Mouse (Mus musculus) MEL (cell line): Measurements from ENCODE around the gene Frem1.

Source experiments
- CTCF ChIP-seq, 3 experiments: IDR thresholded peaks in 2 of 3; conservative IDR thresholded peaks in 1 of 3; 2 replicates each; pipeline ENCODE4 v1.5.1; 2011 to 2012; ENCODE audit warnings: low read length in 3 of 3, low read depth in 2 of 3, mild to moderate bottlenecking in 2 of 3, improper control_type of control experiment in 1 of 3, inconsistent platforms in 1 of 3, mixed read lengths in 1 of 3, moderate library complexity in 1 of 3; ENCODE audit not compliant: control insufficient read depth in 1 of 3, insufficient read depth in 1 of 3, poor library complexity in 1 of 3, severe bottlenecking in 1 of 3
- EP300 ChIP-seq, 2 experiments: IDR thresholded peaks; 2 replicates each; pipeline ENCODE4 v1.6.1; 2011; ENCODE audit warnings: improper control_type of control experiment in 2 of 2, low read length in 2 of 2, low read depth in 1 of 2, mild to moderate bottlenecking in 1 of 2
- GABPA ChIP-seq: IDR thresholded peaks from 2 replicates; pipeline ENCODE4 v1.6.1; 2012; ENCODE audit warnings: low read depth, mild to moderate bottlenecking, inconsistent platforms, low read length, improper control_type of control experiment, moderate library complexity
- MEF2A ChIP-seq: IDR thresholded peaks from 2 replicates; pipeline ENCODE4 v1.6.1; 2014; ENCODE audit warnings: low read depth, mild to moderate bottlenecking, inconsistent platforms, low read length, improper control_type of control experiment; ENCODE audit not compliant: poor library complexity, insufficient replicate concordance, severe bottlenecking; ENCODE audit errors: extremely low read depth
- NELFE ChIP-seq: IDR thresholded peaks from 2 replicates; pipeline ENCODE4 v1.6.1; 2011; ENCODE audit warnings: low read depth, low read length, improper control_type of control experiment
- POLR2A ChIP-seq, 2 experiments: IDR thresholded peaks; 2 replicates each; pipeline ENCODE4 v1.6.1; 2011 to 2012; ENCODE audit warnings: low read length in 2 of 2, mild to moderate bottlenecking in 2 of 2, control low read depth in 1 of 2, improper control_type of control experiment in 1 of 2, low read depth in 1 of 2, moderate library complexity in 1 of 2; ENCODE audit not compliant: control insufficient read depth in 1 of 2, insufficient read depth in 1 of 2, poor library complexity in 1 of 2
- POLR2AphosphoS2 ChIP-seq: IDR thresholded peaks from 2 replicates; pipeline ENCODE4 v1.6.1; 2011; ENCODE audit warnings: low read length, improper control_type of control experiment
- TCF12 ChIP-seq: IDR thresholded peaks from 2 replicates; pipeline ENCODE4 v1.6.1; 2014; ENCODE audit warnings: low read depth, mild to moderate bottlenecking, inconsistent platforms, low read length, improper control_type of control experiment, moderate library complexity
- UBTF ChIP-seq: IDR thresholded peaks from 2 replicates; pipeline ENCODE4 v1.6.1; 2012; ENCODE audit warnings: low read depth, mild to moderate bottlenecking, inconsistent platforms, low read length, improper control_type of control experiment, moderate library complexity, borderline replicate concordance; ENCODE audit not compliant: insufficient read depth
- USF1 ChIP-seq: IDR thresholded peaks from 2 replicates; pipeline ENCODE4 v1.6.1; 2014; ENCODE audit warnings: low read depth, mild to moderate bottlenecking, inconsistent platforms, low read length, improper control_type of control experiment, moderate library complexity
- ZKSCAN1 ChIP-seq: IDR thresholded peaks from 2 replicates; pipeline ENCODE4 v1.6.1; 2012; ENCODE audit warnings: low read depth, mild to moderate bottlenecking, inconsistent platforms, low read length, improper control_type of control experiment, moderate library complexity
- ZNF384 ChIP-seq: IDR thresholded peaks from 2 replicates; pipeline ENCODE4 v1.6.1; 2012; ENCODE audit warnings: low read depth, mild to moderate bottlenecking, inconsistent platforms, low read length, improper control_type of control experiment

- no peak for TF ChIP-seq UBTF
- no peak for TF ChIP-seq CTCF (IDR thresholded peaks at IDR 0.05 in 2 of 3, conservative IDR thresholded peaks at IDR 0.05 in 1 of 3; ENCODE audit: control insufficient read depth in 1 of 3, insufficient read depth in 1 of 3, low read depth in 2 of 3, low read length in 3 of 3, poor library complexity in 1 of 3, severe bottlenecking in 1 of 3)
- TF ChIP-seq NELFE = no peak
- no peak for TF ChIP-seq POLR2A (IDR thresholded peaks at IDR 0.05; ENCODE audit: control insufficient read depth in 1 of 2, insufficient read depth in 1 of 2, low read depth in 1 of 2, low read length in 2 of 2, poor library complexity in 1 of 2)
- TF ChIP-seq EP300 (IDR thresholded peaks at IDR 0.05; ENCODE audit: low read depth in 1 of 2, low read length in 2 of 2) = no peak
- TF ChIP-seq MEF2A = no peak
- TF ChIP-seq ZKSCAN1 = no peak
- TF ChIP-seq GABPA = no peak
- no peak for TF ChIP-seq ZNF384
- TF ChIP-seq USF1 = no peak
- TF ChIP-seq TCF12 = no peak
- TF ChIP-seq POLR2AphosphoS2 = no peak
Measured at GRCm38 (mm10) chr4:82940248-82940647, 111.9 kb downstream of the Frem1 start.
